Mouse (Mus musculus) cerebellum, adult 8-10 months (tissue): ENCODE measurements around the gene Igf2r.

Experiments used
- DNase-seq: peaks from one replicate; pipeline ENCODE4 v3.0.0; 2022

The Igf2r gene

GRCm38 (mm10) chr17:12668478-12669362, 100.7 kb downstream of the Igf2r start:
- DNase-seq, result no peak

- peak; percentile 60 for DNase-seq
These were observed 105.3 kb downstream of the Igf2r start for GRCm38 (mm10) chr17:12664156-12664555.

GRCm38 (mm10) chr17:12660572-12661260, 108.7 kb downstream of the Igf2r start:
- peak; percentile 45 for DNase-seq

GRCm38 (mm10) chr17:12659233-12659632, 110.2 kb downstream of the Igf2r start:
- DNase-seq, result no peak

DNA sequence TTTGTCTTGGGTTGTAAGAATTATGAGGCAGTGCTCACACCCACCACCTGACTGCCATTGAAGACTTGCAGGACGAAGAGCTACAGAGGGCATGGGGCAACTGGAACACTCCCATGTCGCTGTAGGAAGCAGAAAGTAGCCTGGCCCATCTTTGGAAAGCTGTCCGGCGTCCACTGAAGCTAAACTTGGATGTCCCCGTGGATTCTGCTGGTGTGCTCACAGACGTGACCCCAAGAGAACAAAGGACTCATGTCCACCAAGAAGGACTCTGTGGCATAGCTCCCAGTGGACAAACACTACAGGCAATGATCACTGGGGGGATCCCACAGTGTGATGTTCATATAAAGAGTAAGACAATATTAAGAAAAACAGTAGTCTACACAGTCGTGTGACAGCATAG, 110.7 kb downstream of the Igf2r start:
- DNase-seq, result no peak

DNA sequence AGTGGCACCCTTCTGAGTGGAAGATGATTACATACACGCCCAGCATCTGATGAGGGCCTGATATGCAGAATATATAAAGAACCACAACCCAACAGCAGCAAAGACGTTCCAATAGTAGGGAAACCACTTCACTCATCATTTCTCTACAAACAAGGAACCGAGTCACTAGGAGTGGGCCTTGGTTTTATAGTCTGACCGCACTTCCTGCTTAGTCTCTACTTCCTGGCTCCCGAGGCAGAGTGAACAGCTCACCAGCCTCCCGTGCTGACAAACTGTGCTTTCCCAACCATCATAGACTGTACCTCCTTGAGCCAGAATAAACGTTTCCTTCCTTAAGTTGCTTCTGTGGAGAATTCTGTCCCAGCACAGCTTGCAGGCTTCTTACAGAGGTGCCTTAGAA, 113.6 kb downstream of the Igf2r start:
- DNase-seq, result no peak

- no peak for DNase-seq
These were observed 115.4 kb downstream of the Igf2r start for GRCm38 (mm10) chr17:12654061-12654460.

DNA sequence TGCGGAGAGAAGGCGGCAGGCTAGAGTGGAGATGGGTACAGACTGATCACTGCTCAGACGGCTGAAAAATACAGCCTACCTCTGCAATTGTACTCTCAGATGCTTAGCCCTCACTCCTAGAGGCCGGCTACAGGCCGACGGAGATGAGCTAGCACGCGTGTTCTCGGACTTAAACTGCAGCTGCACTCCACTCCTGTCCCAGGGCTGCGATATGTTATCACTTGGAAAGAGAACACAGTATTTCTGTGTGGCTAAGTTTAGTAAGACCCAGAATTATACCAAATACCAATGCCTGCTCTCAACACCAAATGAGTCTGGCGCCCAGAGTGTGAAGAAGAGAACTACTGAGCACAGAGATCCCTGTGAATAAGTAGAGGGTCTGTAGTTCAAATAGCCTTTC, 116.9 kb downstream of the Igf2r start:
- DNase-seq, result no peak

DNA sequence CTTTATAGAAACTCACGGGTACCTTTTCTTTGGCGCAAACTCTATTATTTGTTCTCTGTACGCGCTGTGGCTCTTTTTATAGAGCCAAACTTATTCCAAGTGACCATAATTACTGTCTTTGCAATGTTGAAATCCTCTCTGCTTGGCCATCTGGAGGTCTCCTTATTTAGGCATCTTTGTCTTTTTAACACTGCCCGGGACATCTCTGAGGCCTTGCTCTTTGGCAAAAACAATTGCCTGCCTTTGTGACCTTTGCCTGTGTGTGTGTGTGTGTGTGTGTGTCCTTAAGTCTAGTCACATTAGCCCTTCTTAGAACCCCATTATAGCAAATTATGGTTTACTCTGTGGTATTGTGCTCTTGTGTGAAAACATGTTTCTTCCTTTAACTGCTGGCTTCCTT, 124.0 kb downstream of the Igf2r start:
- no peak for DNase-seq

DNA sequence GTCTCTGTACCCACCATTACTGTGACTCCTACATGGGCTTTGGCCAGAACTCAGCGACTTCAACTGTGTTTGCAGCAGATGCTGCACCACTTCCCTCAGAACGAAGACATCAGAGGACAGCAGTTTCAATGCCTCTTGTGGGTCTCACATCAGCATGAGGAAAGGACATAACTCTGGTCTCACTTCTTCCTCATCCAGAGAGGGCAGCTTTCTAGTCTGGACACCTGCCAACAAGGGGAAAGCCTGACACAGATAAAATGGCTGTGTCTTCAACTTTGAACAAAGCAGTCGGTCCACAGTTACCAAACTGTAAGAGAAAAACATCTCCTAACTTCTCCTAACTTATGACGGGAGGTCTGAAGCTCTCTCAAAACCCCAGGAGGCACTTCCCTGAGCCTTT, 128.4 kb downstream of the Igf2r start:
- no peak for DNase-seq

DNA sequence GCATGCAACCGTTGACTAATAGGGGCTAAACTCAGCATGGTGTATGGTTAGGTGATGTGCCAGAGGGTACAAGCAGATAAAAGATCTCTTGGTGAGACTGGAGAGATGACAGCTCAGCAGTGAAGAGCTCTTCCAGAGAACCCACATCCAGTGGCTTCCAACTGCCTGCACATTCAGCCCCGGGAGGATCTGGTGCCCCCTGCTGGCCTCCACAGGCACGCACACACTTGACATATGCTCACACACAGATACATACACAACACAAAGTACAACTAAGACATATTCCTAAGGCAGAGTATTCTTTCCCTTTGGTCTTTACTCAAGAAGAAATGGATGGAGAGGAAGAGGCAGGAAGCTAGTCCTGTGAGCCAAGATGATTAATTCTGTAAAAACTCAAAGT, 129.9 kb downstream of the Igf2r start:
- no peak for DNase-seq

GRCm38 (mm10) chr17:12634814-12635213, 134.7 kb downstream of the Igf2r start:
- no peak for DNase-seq
